Mouse (Mus musculus): ENCODE results near the gene Tenm1. TPM values are rescaled to one million over a fixed set of nuclear protein-coding genes. Genes with fewer than 3 reads are reported as not detected.

Tenm1 gene
- polyA plus RNA-seq, 1 experiment from 2014 or later, result 0.06 TPM

GRCm38 (mm10) chrX:43235844-43236243 lies 193.1 kb downstream of the Tenm1 start:
- Histone ChIP-seq H3K27me3 (no peaks in the 10 kb centered on the region), H3K4me2 (no peak overlapping the region), H3K9ac (no peak overlapping the region), H3K4me1 (no peaks in the 10 kb centered on the region), H3K4me3 (no peak overlapping the region), H3K9me3 (no peaks in the 10 kb centered on the region), H3K27ac (no peak overlapping the region), H3K36me3 (no peaks in the 10 kb centered on the region)
- ATAC-seq (ENCODE audit: borderline replicate concordance, extremely low read depth, low FRiP score, low TSS enrichment), result no peak
- WGBS, result 65% methylated on average over 4 of the region's 4 CpGs

- no peak for ATAC-seq (ENCODE audit: borderline replicate concordance, extremely low read depth, low FRiP score, low TSS enrichment)
- no peak overlapping the region for H3K9ac ChIP-seq
- H3K27ac ChIP-seq, result no peak overlapping the region
- no peaks in the 10 kb centered on the region for H3K36me3 ChIP-seq
- H3K4me3 ChIP-seq, result no peak overlapping the region
- H3K9me3 ChIP-seq, result no peaks in the 10 kb centered on the region
- no peaks in the 10 kb centered on the region for H3K4me1 ChIP-seq
- no peak overlapping the region for H3K4me2 ChIP-seq
- H3K27me3 ChIP-seq, result no peaks in the 10 kb centered on the region
- 78% methylated on average over 3 of the region's 3 CpGs for WGBS
Measured at GRCm38 (mm10) chrX:43205003-43205402, 223.9 kb downstream of the Tenm1 start.

- Histone ChIP-seq H3K36me3 (no peaks in the 10 kb centered on the region), H3K27me3 (no peaks in the 10 kb centered on the region), H3K9ac (no peak overlapping the region), H3K27ac (no peak overlapping the region), H3K9me3 (no peaks in the 10 kb centered on the region), H3K4me2 (no peak overlapping the region), H3K4me3 (no peak overlapping the region), H3K4me1 (no peaks in the 10 kb centered on the region)
- whole genome bisulfite sequencing, result 52% methylated on average over 5 of the region's 5 CpGs
- ATAC-seq (ENCODE audit: borderline replicate concordance, extremely low read depth, low FRiP score, low TSS enrichment), result no peak
Measured at GRCm38 (mm10) chrX:43202249-43202783, 226.6 kb downstream of the Tenm1 start.

GRCm38 (mm10) chrX:43182975-43183374 lies 246.0 kb downstream of the Tenm1 start:
- no peak overlapping the region for H3K9ac ChIP-seq
- H3K9me3 ChIP-seq, result no peaks in the 10 kb centered on the region
- H3K4me2 ChIP-seq, result no peak overlapping the region
- H3K27ac ChIP-seq, result no peak overlapping the region
- no peaks in the 10 kb centered on the region for H3K36me3 ChIP-seq
- H3K4me1 ChIP-seq, result no peaks in the 10 kb centered on the region
- no peak for ATAC-seq (ENCODE audit: borderline replicate concordance, extremely low read depth, low FRiP score, low TSS enrichment)
- no peak overlapping the region for H3K4me3 ChIP-seq
- 71% methylated on average over 1 of the region's 1 CpGs for WGBS
- no peaks in the 10 kb centered on the region for H3K27me3 ChIP-seq

- H3K9ac ChIP-seq, result no peak overlapping the region
- H3K9me3 ChIP-seq, result no peaks in the 10 kb centered on the region
- ATAC-seq (ENCODE audit: borderline replicate concordance, extremely low read depth, low FRiP score, low TSS enrichment), result no peak
- no peak overlapping the region for H3K4me3 ChIP-seq
- H3K27me3 ChIP-seq, result no peaks in the 10 kb centered on the region
- no peak overlapping the region for H3K27ac ChIP-seq
- H3K4me2 ChIP-seq, result no peak overlapping the region
- no peaks in the 10 kb centered on the region for H3K36me3 ChIP-seq
- H3K4me1 ChIP-seq, result no peaks in the 10 kb centered on the region
- 70% methylated on average over 3 of the region's 3 CpGs for WGBS
Measured at GRCm38 (mm10) chrX:43151561-43151960, 277.4 kb downstream of the Tenm1 start.

GRCm38 (mm10) chrX:43129696-43130095 lies 299.2 kb downstream of the Tenm1 start:
- Histone ChIP-seq H3K27ac (no peak overlapping the region), H3K4me2 (no peak overlapping the region), H3K4me3 (no peak overlapping the region), H3K4me1 (no peaks in the 10 kb centered on the region), H3K9ac (no peak overlapping the region), H3K36me3 (no peaks in the 10 kb centered on the region), H3K9me3 (no peaks in the 10 kb centered on the region), H3K27me3 (no peaks in the 10 kb centered on the region)
- ATAC-seq (ENCODE audit: borderline replicate concordance, extremely low read depth, low FRiP score, low TSS enrichment), result no peak
- WGBS, result 51% methylated on average over 2 of the region's 2 CpGs

- Histone ChIP-seq H3K9me3 (no peaks in the 10 kb centered on the region), H3K9ac (no peak overlapping the region), H3K36me3 (no peaks in the 10 kb centered on the region), H3K27ac (no peak overlapping the region), H3K27me3 (no peaks in the 10 kb centered on the region), H3K4me1 (no peaks in the 10 kb centered on the region), H3K4me2 (no peak overlapping the region), H3K4me3 (no peak overlapping the region)
- ATAC-seq (ENCODE audit: borderline replicate concordance, extremely low read depth, low FRiP score, low TSS enrichment), result no peak
- WGBS, result 38% methylated on average over 1 of the region's 1 CpGs
Measured at GRCm38 (mm10) chrX:43122491-43122890, 306.4 kb downstream of the Tenm1 start.

- no peaks in the 10 kb centered on the region for H3K36me3 ChIP-seq
- 73% methylated on average over 1 of the region's 1 CpGs for WGBS
- no peaks in the 10 kb centered on the region for H3K27me3 ChIP-seq
- H3K9me3 ChIP-seq, result no peaks in the 10 kb centered on the region
- H3K4me3 ChIP-seq, result no peak overlapping the region
- H3K9ac ChIP-seq, result no peak overlapping the region
- ATAC-seq (ENCODE audit: borderline replicate concordance, extremely low read depth, low FRiP score, low TSS enrichment), result no peak
- no peak overlapping the region for H3K4me2 ChIP-seq
- H3K4me1 ChIP-seq, result no peaks in the 10 kb centered on the region
- no peak overlapping the region for H3K27ac ChIP-seq
Measured at GRCm38 (mm10) chrX:43122001-43122400, 306.9 kb downstream of the Tenm1 start.

- H3K9ac ChIP-seq, result no peak overlapping the region
- no peak overlapping the region for H3K4me2 ChIP-seq
- H3K4me1 ChIP-seq, result no peaks in the 10 kb centered on the region
- H3K9me3 ChIP-seq, result no peaks in the 10 kb centered on the region
- ATAC-seq (ENCODE audit: borderline replicate concordance, extremely low read depth, low FRiP score, low TSS enrichment), result no peak
- 69% methylated on average over 2 of the region's 2 CpGs for WGBS
- no peak overlapping the region for H3K27ac ChIP-seq
- no peaks in the 10 kb centered on the region for H3K36me3 ChIP-seq
- H3K27me3 ChIP-seq, result no peaks in the 10 kb centered on the region
- no peak overlapping the region for H3K4me3 ChIP-seq
Measured at GRCm38 (mm10) chrX:42986100-42986499, 442.8 kb downstream of the Tenm1 start.

- Histone ChIP-seq H3K4me1 (no peaks in the 10 kb centered on the region), H3K27me3 (no peaks in the 10 kb centered on the region), H3K36me3 (no peaks in the 10 kb centered on the region), H3K9me3 (no peaks in the 10 kb centered on the region), H3K9ac (no peak overlapping the region), H3K4me2 (no peak overlapping the region), H3K27ac (no peak overlapping the region), H3K4me3 (no peak overlapping the region)
- no peak for ATAC-seq (ENCODE audit: borderline replicate concordance, extremely low read depth, low FRiP score, low TSS enrichment)
- WGBS, result 0% methylated on average over 1 of the region's 1 CpGs
Measured at GRCm38 (mm10) chrX:42973562-42973961, 455.4 kb downstream of the Tenm1 start.

GRCm38 (mm10) chrX:42967611-42968010 lies 461.3 kb downstream of the Tenm1 start:
- no peak overlapping the region for H3K27ac ChIP-seq
- H3K27me3 ChIP-seq, result no peaks in the 10 kb centered on the region
- ATAC-seq (ENCODE audit: borderline replicate concordance, extremely low read depth, low FRiP score, low TSS enrichment), result no peak
- H3K9me3 ChIP-seq, result no peaks in the 10 kb centered on the region
- H3K4me3 ChIP-seq, result no peak overlapping the region
- H3K36me3 ChIP-seq, result no peaks in the 10 kb centered on the region
- H3K4me2 ChIP-seq, result no peak overlapping the region
- H3K4me1 ChIP-seq, result no peaks in the 10 kb centered on the region
- no peak overlapping the region for H3K9ac ChIP-seq
- 42% methylated on average over 5 of the region's 5 CpGs for WGBS

- WGBS, result 63% methylated on average over 1 of the region's 1 CpGs
Measured at GRCm38 (mm10) chrX:42861731-42862130, 567.2 kb downstream of the Tenm1 start.

GRCm38 (mm10) chrX:42781566-42781965 lies 647.4 kb downstream of the Tenm1 start:
- H3K27me3 ChIP-seq, result no peaks in the 10 kb centered on the region

More at GRCm38 (mm10) chrX:42861731-42862130, 567.2 kb downstream of the Tenm1 start:
- no peaks in the 10 kb centered on the region for H3K36me3 ChIP-seq
- H3K27me3 ChIP-seq, result no peaks in the 10 kb centered on the region
- no peak overlapping the region for H3K27ac ChIP-seq
- H3K4me3 ChIP-seq, result no peak overlapping the region
- no peak for ATAC-seq (ENCODE audit: borderline replicate concordance, extremely low read depth, low FRiP score, low TSS enrichment)
- no peaks in the 10 kb centered on the region for H3K9me3 ChIP-seq
- H3K9ac ChIP-seq, result no peak overlapping the region
- no peaks in the 10 kb centered on the region for H3K4me1 ChIP-seq
- H3K4me2 ChIP-seq, result no peak overlapping the region

More at GRCm38 (mm10) chrX:42781566-42781965, 647.4 kb downstream of the Tenm1 start:
- H3K4me3 ChIP-seq, result no peak overlapping the region
- no peak overlapping the region for H3K9ac ChIP-seq
- no peak for ATAC-seq (ENCODE audit: borderline replicate concordance, extremely low read depth, low FRiP score, low TSS enrichment)
- H3K36me3 ChIP-seq, result no peaks in the 10 kb centered on the region
- 48% methylated on average over 4 of the region's 4 CpGs for WGBS
- no peak overlapping the region for H3K4me2 ChIP-seq
- no peaks in the 10 kb centered on the region for H3K9me3 ChIP-seq
- no peaks in the 10 kb centered on the region for H3K4me1 ChIP-seq
- H3K27ac ChIP-seq, result no peak overlapping the region
